Mouse (Mus musculus): ENCODE measurements around the gene Sf3b6. TPM values are rescaled to one million over a fixed set of nuclear protein-coding genes. Genes with fewer than 3 reads are reported as not detected.

Gene Sf3b6
- polyA plus RNA-seq, 1 experiment from 2014 or later: 169 TPM

DNA sequence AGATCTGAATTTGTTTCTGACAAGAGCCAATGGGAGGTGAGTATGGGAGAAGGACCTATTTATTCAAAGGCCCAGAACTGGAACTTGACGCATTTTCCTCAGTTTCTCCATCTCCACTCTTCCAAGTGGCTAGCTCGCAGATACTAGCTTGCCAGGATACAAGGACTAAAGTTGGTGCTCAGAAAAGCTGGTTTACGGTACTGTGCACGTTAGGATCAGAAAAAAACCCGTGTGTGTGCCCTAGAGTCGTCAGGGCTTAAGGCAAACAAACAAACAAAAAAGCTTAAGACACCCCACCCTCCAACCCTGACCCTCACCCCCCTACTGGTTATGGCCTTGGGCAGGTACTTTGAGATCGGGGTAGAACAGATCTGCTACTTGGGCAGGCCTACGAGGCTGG, 25.1 kb downstream of the Sf3b6 start:
- H3K9ac ChIP-seq: no peak overlapping the region
- H3K36me3 ChIP-seq: no peaks in the 10 kb centered on the region
- no peak overlapping the region for H3K4me3 ChIP-seq
- H3K4me2 ChIP-seq: peak overlapping the region; percentile 98
- H3K9me3 ChIP-seq: no peaks in the 10 kb centered on the region
- H3K4me1 ChIP-seq: peaks cover 18% of the 10 kb centered on the region
- no peaks in the 10 kb centered on the region for H3K27me3 ChIP-seq
- ATAC-seq (ENCODE audit: borderline replicate concordance, extremely low read depth, low FRiP score, low TSS enrichment): no peak
- WGBS: 82% methylated on average over 8 of the region's 8 CpGs
- no peak overlapping the region for H3K27ac ChIP-seq

DNA sequence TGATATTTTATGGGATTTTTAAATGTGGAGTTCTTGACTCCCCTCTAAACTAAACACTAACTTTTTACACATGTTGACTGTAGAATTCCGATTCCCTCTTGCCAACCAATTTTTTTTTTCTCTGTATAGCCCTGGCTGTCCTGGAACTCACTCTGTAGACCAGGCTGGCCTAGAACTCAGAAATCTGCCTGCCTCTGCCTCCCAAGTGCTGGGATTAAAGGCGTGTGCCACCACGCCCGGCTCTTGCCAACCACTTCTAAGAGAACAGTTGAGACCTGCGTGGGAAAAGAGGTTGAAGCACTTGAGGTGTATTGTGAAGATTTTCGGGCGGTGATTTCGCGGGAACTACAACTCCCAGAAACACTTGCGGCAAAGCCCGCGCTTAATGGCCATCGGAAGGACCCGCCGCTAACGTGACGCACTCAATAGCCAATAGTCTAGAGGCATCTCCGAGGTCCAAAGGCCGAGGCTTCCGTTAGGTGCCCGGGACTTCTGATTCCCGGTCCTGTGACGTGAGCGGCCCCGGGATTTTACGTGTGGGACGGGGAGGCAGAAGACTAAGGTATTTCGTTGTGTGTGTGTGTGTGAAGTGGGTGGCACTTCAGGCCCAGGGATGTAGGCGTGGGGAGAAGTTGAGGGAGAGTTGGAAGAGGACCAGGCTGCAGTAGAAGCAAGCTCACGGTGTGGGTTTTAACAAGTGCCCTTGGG, 25.7 kb downstream of the Sf3b6 start, which contains the start of gene Wdcp:
Gene Wdcp (plus strand): TSS at position 414 of the 708 bp plus-strand sequence.
- under 1% methylated on average over 30 of the region's 30 CpGs for WGBS
- Histone ChIP-seq H3K9me3 (no peaks in the 10 kb centered on the region), H3K4me2 (peak within 1 kb of the TSS; percentile 98), H3K9ac (peak within 1 kb of the TSS; percentile 51), H3K27ac (peak within 1 kb of the TSS; percentile 58), H3K36me3 (no peaks in the 10 kb centered on the region), H3K4me3 (peak within 1 kb of the TSS; percentile 70), H3K4me1 (peaks cover 18% of the 10 kb centered on the region), H3K27me3 (no peaks in the 10 kb centered on the region)
- peak; percentile 92 for ATAC-seq (ENCODE audit: borderline replicate concordance, extremely low read depth, low FRiP score, low TSS enrichment)

DNA sequence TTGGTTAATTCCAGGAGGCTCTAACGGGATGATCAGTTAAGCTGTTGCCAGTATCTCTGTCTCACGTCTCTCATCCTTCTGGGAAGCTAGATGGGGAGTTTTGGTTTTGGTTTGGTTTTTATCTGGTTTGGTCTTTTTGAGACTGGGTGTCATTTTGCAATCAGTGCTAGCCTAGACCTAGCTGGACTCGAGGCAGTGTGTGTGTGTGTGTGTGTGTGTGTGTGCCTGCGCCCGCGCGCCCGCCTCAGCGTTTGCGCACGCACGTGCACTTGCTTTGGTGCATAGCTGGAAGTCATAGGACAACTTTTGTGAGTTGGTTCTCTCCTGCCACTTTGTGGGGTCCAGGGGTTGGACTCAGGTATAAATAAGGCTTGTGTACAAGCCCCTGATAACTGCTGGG, 26.4 kb downstream of the Sf3b6 start:
- Histone ChIP-seq H3K4me1 (peaks cover 18% of the 10 kb centered on the region), H3K27me3 (no peaks in the 10 kb centered on the region), H3K9me3 (no peaks in the 10 kb centered on the region), H3K9ac (peak overlapping the region; percentile 51), H3K27ac (peak overlapping the region; percentile 58), H3K36me3 (0 out of 2 replicates have a peak, but pooled peaks cover under 1% of the 10 kb centered on the region), H3K4me3 (peak overlapping the region; percentile 70), H3K4me2 (peak overlapping the region; percentile 66)
- peak; percentile 64; the same call in 1 of the 2 replicates for ATAC-seq (ENCODE audit: borderline replicate concordance, extremely low read depth, low FRiP score, low TSS enrichment)
- under 1% methylated on average over 12 of the region's 12 CpGs for WGBS

DNA sequence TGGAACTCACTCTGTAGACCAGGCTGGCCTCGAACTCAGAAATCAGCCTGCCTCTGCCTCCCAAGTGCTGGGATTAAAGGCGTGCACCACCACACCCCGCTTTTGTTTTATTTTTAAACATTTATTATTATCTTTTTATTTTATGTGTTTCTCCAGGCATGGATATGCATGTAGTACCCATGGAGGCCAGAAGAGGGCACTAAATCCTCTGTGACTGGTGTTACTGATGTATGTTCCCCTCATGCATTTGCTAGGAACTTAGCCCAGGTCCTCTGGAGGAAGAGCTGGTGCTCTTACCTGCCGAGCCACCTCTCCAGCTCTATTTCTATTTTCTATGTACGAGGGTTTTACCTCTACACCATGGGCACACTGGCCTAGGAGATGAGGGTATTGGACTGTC, 38.8 kb downstream of the Sf3b6 start:
- H3K4me2 ChIP-seq: no peak overlapping the region
- no peak overlapping the region for H3K27ac ChIP-seq
- H3K4me3 ChIP-seq: no peak overlapping the region
- peaks cover 24% of the 10 kb centered on the region for H3K36me3 ChIP-seq
- no peaks in the 10 kb centered on the region for H3K27me3 ChIP-seq
- no peaks in the 10 kb centered on the region for H3K4me1 ChIP-seq
- H3K9me3 ChIP-seq: no peaks in the 10 kb centered on the region
- WGBS: 98% methylated on average over 5 of the region's 5 CpGs
- H3K9ac ChIP-seq: no peak overlapping the region
- ATAC-seq (ENCODE audit: borderline replicate concordance, extremely low read depth, low FRiP score, low TSS enrichment): no peak

DNA sequence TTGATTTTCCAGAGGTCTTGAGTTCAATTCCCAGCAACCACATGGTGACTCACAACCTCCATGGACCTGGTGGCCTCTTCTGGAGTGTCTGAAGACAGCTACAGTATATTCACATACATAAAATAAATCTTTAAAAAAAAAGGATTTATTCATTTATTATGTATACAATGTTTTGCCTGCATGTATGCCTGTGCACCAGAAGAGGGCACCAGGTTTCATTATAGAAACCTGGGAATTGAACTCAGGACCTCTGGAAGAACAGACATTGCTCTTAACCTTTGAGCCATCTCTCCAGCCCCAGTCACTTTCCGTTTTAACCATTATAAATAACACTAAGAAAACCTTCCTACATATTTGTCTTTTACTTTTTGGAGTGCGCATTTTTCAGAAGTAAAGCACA, 39.5 kb downstream of the Sf3b6 start:
- WGBS: 95% methylated on average over 2 of the region's 2 CpGs
- no peaks in the 10 kb centered on the region for H3K4me1 ChIP-seq
- no peak for ATAC-seq (ENCODE audit: borderline replicate concordance, extremely low read depth, low FRiP score, low TSS enrichment)
- H3K9me3 ChIP-seq: no peaks in the 10 kb centered on the region
- H3K36me3 ChIP-seq: peaks cover 19% of the 10 kb centered on the region
- no peak overlapping the region for H3K27ac ChIP-seq
- H3K4me2 ChIP-seq: no peak overlapping the region
- no peak overlapping the region for H3K4me3 ChIP-seq
- H3K27me3 ChIP-seq: no peaks in the 10 kb centered on the region
- no peak overlapping the region for H3K9ac ChIP-seq

DNA sequence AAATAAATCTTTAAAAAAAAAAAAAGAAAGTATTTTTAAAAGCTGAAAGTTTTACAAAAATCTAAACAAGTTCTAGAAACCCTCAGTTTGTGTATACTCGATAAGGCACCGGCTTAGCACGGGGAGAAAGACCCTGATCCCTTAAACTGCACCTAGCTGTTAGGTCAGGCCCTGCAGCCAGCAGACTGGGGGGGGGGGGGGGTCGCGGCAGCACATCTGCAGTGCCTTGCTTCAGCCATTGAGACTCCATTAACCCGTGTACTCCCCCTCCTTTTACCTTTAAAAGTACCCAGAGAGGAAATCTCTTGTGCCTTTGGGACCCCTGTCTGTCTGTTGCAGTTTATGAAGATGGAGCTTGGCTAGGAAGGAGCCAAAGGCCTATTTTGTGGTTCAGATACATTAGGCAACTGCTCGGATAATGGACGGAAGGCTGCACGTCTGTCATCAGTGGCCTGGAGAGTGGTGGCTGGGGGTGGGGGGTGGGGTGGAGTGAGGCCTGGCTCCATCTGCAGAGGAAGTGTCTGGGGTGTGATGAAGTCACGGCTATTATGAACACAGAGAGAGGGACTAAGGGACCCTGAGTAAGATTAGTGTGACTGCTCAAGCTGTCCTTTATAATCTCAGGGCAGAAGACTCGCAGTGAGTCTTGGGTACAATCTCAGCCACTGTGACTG, 42.0 kb downstream of the Sf3b6 start:
- no peak overlapping the region for H3K4me3 ChIP-seq
- H3K9me3 ChIP-seq: no peaks in the 10 kb centered on the region
- H3K9ac ChIP-seq: no peak overlapping the region
- H3K36me3 ChIP-seq: peaks cover 12% of the 10 kb centered on the region
- no peaks in the 10 kb centered on the region for H3K27me3 ChIP-seq
- H3K4me1 ChIP-seq: peaks cover 15% of the 10 kb centered on the region
- WGBS: 37% methylated on average over 11 of the region's 11 CpGs
- H3K4me2 ChIP-seq: no peak overlapping the region
- H3K27ac ChIP-seq: 0 out of 2 replicates have a peak overlapping the region, but pooled peaks have one; percentile 6
- no peak for ATAC-seq (ENCODE audit: borderline replicate concordance, extremely low read depth, low FRiP score, low TSS enrichment)

DNA sequence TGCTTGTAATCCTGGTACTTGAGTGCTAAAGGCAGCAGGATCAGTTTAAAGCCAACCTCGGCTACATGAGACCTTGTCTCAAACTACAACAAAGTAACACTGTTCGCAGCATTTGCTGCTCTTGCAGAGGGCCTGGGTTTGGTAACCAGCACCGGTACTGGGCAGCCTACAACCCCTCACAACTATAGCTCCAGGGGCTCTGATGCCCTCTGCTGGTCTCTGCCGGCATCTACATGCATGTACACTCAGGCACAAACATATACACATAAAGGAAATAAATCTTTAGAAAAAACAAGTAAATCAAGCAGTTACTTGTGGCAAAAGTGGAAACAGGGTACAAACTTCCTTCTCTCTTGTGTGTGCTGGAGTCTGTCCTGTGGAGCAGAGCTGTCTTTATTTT, 45.3 kb downstream of the Sf3b6 start:
- Histone ChIP-seq H3K27me3 (no peaks in the 10 kb centered on the region), H3K36me3 (no peaks in the 10 kb centered on the region), H3K4me3 (no peak overlapping the region), H3K9ac (no peak overlapping the region), H3K4me2 (no peak overlapping the region), H3K9me3 (no peaks in the 10 kb centered on the region), H3K27ac (peak overlapping the region; percentile 26; the same call in 1 of the 2 replicates), H3K4me1 (peaks cover 18% of the 10 kb centered on the region)
- ATAC-seq (ENCODE audit: borderline replicate concordance, extremely low read depth, low FRiP score, low TSS enrichment): no peak
- 84% methylated on average over 4 of the region's 4 CpGs for WGBS

DNA sequence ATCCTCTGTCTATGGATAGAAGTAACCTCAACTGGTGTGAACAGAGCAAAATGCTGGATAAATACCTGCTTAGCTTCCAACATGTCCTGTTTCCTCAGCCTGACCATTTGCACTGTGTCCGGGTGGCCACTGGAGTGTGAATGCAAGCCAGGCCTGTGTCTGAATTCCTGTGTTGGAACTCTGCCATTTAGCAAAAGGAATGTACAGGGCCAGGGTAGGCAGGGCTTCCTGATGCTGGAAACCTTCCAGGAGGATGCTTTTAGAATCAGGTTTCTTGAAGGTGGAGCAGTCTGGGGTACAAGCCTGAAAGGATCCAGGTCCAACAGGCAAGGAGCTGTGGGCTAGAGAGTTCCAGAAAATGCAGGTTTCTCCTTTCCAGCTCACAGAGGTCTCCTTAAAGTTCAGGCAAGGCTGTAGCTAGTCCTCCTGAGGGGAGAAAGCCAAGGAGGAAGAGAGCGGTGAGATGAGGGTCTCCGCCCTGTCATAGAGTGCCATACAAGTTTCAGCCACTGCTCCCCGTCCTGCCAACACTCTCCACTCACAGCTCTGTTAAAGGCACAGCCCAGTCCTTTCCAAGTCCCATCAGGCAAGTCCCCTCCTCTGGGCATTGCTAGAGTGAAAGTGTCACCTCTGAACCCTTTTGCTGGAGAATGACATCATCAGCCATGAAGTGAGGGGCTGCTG, 46.5 kb downstream of the Sf3b6 start:
- peak; percentile 71; the same call in 1 of the 2 replicates for ATAC-seq (ENCODE audit: borderline replicate concordance, extremely low read depth, low FRiP score, low TSS enrichment)
- Histone ChIP-seq H3K9ac (no peak overlapping the region), H3K9me3 (no peaks in the 10 kb centered on the region), H3K36me3 (no peaks in the 10 kb centered on the region), H3K27ac (peak overlapping the region; percentile 71), H3K4me2 (no peak overlapping the region), H3K4me1 (peaks cover 18% of the 10 kb centered on the region), H3K4me3 (no peak overlapping the region), H3K27me3 (no peaks in the 10 kb centered on the region)
- WGBS: 30% methylated on average over 4 of the region's 4 CpGs

DNA sequence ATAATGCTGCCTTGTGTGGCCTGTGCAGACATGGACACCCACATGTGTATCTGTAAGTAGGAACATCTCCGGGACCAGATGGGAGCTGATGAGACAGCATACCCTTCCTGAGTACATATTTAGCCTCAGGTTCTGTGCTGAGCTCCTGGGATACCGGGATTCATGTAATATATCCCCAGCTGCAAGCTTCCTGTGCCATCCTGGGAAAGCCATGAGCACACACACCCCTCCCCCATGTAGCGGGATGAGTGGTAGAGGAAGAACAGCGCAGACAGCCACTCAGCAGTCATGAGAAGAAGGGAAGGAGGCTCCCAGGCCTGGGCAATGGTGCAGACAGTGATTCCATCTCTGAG, 47.0 kb downstream of the Sf3b6 start:
- no peak overlapping the region for H3K4me3 ChIP-seq
- WGBS: 59% methylated on average over 4 of the region's 4 CpGs

DNA sequence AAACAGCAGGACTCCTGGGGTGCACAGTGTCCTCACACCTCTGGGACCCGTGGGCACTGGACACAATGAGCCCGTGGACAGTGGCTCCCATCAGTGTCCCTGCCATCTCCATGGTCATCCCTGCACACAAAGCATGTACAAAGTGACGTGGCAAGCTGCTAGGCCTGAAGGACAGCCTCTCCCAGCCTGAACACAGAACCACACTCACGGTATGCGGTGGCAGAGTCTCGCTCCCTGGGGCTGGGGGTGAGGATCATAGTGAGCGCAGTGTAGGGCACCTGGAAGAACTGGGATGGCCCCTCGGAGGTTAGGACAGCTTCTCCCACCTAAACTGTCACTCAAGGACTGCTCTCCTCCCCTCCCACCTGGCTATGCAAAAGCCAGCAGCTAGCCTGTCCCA, 51.6 kb downstream of the Sf3b6 start:
- WGBS: 79% methylated on average over 8 of the region's 8 CpGs
- Histone ChIP-seq H3K36me3 (no peaks in the 10 kb centered on the region), H3K4me2 (no peak overlapping the region), H3K27me3 (no peaks in the 10 kb centered on the region), H3K9me3 (no peaks in the 10 kb centered on the region), H3K27ac (no peak overlapping the region), H3K4me1 (peaks cover 17% of the 10 kb centered on the region), H3K4me3 (no peak overlapping the region), H3K9ac (no peak overlapping the region)
- no peak for ATAC-seq (ENCODE audit: borderline replicate concordance, extremely low read depth, low FRiP score, low TSS enrichment)

More for the DNA sequence above, 47.0 kb downstream of the Sf3b6 start:
- no peak overlapping the region for H3K9ac ChIP-seq
- no peaks in the 10 kb centered on the region for H3K27me3 ChIP-seq
- no peaks in the 10 kb centered on the region for H3K36me3 ChIP-seq
- H3K4me1 ChIP-seq: peaks cover 18% of the 10 kb centered on the region
- peak overlapping the region; percentile 71; the same call in 1 of the 2 replicates for H3K27ac ChIP-seq
- no peak; the same call in 1 of the 2 replicates for ATAC-seq (ENCODE audit: borderline replicate concordance, extremely low read depth, low FRiP score, low TSS enrichment)
- H3K9me3 ChIP-seq: no peaks in the 10 kb centered on the region
- no peak overlapping the region for H3K4me2 ChIP-seq

DNA sequence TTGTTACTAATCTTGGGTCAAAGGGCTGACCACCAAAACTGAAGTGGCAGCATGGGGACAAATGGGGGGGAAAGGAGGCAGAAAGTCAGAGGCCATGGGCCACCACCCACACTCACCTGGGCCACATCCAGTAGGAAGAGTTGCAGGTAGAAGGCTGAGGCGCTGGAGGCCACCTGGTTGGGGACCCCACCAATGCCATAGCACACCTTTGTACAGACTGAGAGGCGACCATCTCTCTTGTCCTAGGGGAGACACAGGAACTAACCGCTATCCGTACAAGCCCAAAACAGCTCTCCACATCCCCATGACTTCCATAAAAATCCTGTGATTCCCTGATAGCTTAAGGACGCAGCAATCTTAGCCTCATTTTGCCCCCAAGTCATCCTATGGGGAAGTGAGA, 53.9 kb downstream of the Sf3b6 start:
- no peak overlapping the region for H3K27ac ChIP-seq
- no peaks in the 10 kb centered on the region for H3K27me3 ChIP-seq
- WGBS: 89% methylated on average over 5 of the region's 5 CpGs
- no peaks in the 10 kb centered on the region for H3K36me3 ChIP-seq
- ATAC-seq (ENCODE audit: borderline replicate concordance, extremely low read depth, low FRiP score, low TSS enrichment): no peak
- H3K9me3 ChIP-seq: no peaks in the 10 kb centered on the region
- H3K9ac ChIP-seq: no peak overlapping the region
- H3K4me3 ChIP-seq: no peak overlapping the region
- H3K4me1 ChIP-seq: peaks cover 23% of the 10 kb centered on the region
- no peak overlapping the region for H3K4me2 ChIP-seq

DNA sequence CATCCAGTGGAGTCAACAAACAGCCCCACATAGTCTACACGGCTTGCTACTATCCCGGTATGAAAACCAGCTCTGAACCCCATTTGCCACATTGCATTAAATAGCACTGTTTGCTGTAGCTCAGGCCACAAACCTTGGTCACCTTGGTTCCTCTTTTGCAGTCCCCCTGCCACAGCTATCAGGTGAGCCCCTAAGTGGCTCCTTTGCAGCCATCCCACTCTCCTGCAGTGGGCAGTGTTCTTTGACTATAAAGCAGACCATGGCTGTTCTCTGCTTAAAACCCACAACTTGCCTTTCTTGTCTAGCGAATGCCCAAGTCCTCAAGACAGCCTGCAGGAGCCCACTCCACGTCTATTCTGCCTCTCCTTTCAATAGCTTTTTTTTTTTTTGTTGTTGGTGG, 54.9 kb downstream of the Sf3b6 start:
- ATAC-seq (ENCODE audit: borderline replicate concordance, extremely low read depth, low FRiP score, low TSS enrichment): no peak

More for the DNA sequence above, 54.9 kb downstream of the Sf3b6 start:
- no peaks in the 10 kb centered on the region for H3K36me3 ChIP-seq
- no peak overlapping the region for H3K4me3 ChIP-seq
- H3K9ac ChIP-seq: no peak overlapping the region
- no peak overlapping the region for H3K27ac ChIP-seq
- H3K4me1 ChIP-seq: peaks cover 23% of the 10 kb centered on the region
- H3K27me3 ChIP-seq: no peaks in the 10 kb centered on the region
- WGBS: 51% methylated on average over 4 of the region's 4 CpGs
- H3K9me3 ChIP-seq: no peaks in the 10 kb centered on the region
- no peak overlapping the region for H3K4me2 ChIP-seq
